Comparison of ENCODE assay signal across 27 mouse cellular contexts in genomic region chr7:24348896-24349295, GRCm38 (mm10). TPM values are rescaled to one million over a fixed set of nuclear protein-coding genes. Genes with fewer than 3 reads are reported as not detected.
"Had no signal": no experiment of that assay in that cellular context is flagged by ENCODE, and none has a peak within 500 bp of the region (broad histone marks: within the 10 kb centered on the region; RNA-seq: fewer than 3 reads in every experiment).

TSS of gene Lypd5 (plus strand) at chr7:24349196.

- H3K9ac ChIP-seq: limb, embryonic 13.5 days; liver, embryonic 13.5 days; lung, embryonic 15.5 days; midbrain, embryonic 13.5 days; neural tube, embryonic 15.5 days had no signal

- ATAC-seq: midbrain, embryonic 13.5 days; midbrain, embryonic 16.5 days had no signal

- H3K4me3 ChIP-seq: limb, embryonic 13.5 days; liver, embryonic 13.5 days; lung, embryonic 15.5 days; megakaryocyte, embryonic 14.5 days; midbrain, embryonic 10.5 days; midbrain, embryonic 13.5 days; myocyte; neural tube, embryonic 15.5 days had no signal

- H3K36me3 ChIP-seq: limb, embryonic 13.5 days; liver, embryonic 13.5 days; lung, embryonic 15.5 days; midbrain, embryonic 10.5 days; midbrain, embryonic 13.5 days; neural tube, embryonic 15.5 days had no signal

- H3K9me3 ChIP-seq: limb, embryonic 13.5 days; liver, embryonic 13.5 days; lung, embryonic 15.5 days; midbrain, embryonic 13.5 days; neural tube, embryonic 15.5 days had no signal

- H3K4me1 ChIP-seq: limb, embryonic 13.5 days; liver, embryonic 13.5 days; lung, embryonic 15.5 days; megakaryocyte, embryonic 14.5 days; midbrain, embryonic 10.5 days; midbrain, embryonic 13.5 days; neural tube, embryonic 15.5 days had no signal

- H3K27ac ChIP-seq: limb, embryonic 13.5 days; liver, embryonic 13.5 days; lung, embryonic 15.5 days; midbrain, embryonic 10.5 days; midbrain, embryonic 13.5 days; neural tube, embryonic 15.5 days had no signal

- DNase-seq: kidney, adult 18-20 months; kidney, adult 9 months; kidney, postnatal 14 days; kidney, postnatal 4 days; left cerebral cortex, postnatal 4 days; liver, embryonic 13.5 days; lung, postnatal 10 days; lung, postnatal 36 days; right cerebral cortex, adult 18-20 months; right cerebral cortex, postnatal 14 days; right cerebral cortex, postnatal 4 days; thymus, adult 18-20 months; thymus, postnatal 36 days had no signal

- H3K27me3 ChIP-seq: lung, embryonic 15.5 days had no signal

- H3K4me2 ChIP-seq: limb, embryonic 13.5 days; liver, embryonic 13.5 days; lung, embryonic 15.5 days; midbrain, embryonic 13.5 days; neural tube, embryonic 15.5 days had no signal

RNA-seq across cellular contexts. Expression of gene Lypd5, which starts in this region (rescaled TPM):
- polyA plus RNA-seq: kidney, embryonic 16.5 days; limb, embryonic 13.5 days; liver, adult 2 months; liver, embryonic 13.5 days; liver, embryonic 16.5 days; lung, embryonic 15.5 days; midbrain, embryonic 10.5 days; midbrain, embryonic 13.5 days; midbrain, embryonic 16.5 days; myocyte; neural tube, embryonic 11.5 days; stomach, embryonic 14.5 days; urinary bladder, adult 2 months had no signal
